Mouse (Mus musculus): ENCODE measurements around the gene Lrrc57.
"Not testable (repeated sequence)": the region's sequence is repeated elsewhere in the genome, so short reads cannot be mapped to it uniquely, and the experiment has no call there.

Lrrc57 gene

GRCm38 (mm10) chr2:120599506-120599905 lies 9.8 kb downstream of the Lrrc57 start:
- DNase-seq (ENCODE audit: low spot score) = no peak

GRCm38 (mm10) chr2:120597734-120598133 lies 11.6 kb downstream of the Lrrc57 start:
- no peak for DNase-seq (ENCODE audit: low spot score)

GRCm38 (mm10) chr2:120592227-120592626 lies 17.1 kb downstream of the Lrrc57 start:
- DNase-seq (ENCODE audit: low spot score) = no peak

GRCm38 (mm10) chr2:120589759-120590158 lies 19.6 kb downstream of the Lrrc57 start:
- DNase-seq (ENCODE audit: low spot score) = no peak

- DNase-seq (ENCODE audit: low spot score) = no peak
These were observed 31.0 kb downstream of the Lrrc57 start for GRCm38 (mm10) chr2:120578286-120578685.

GRCm38 (mm10) chr2:120577799-120578198 lies 31.5 kb downstream of the Lrrc57 start:
- DNase-seq (ENCODE audit: low spot score) = no peak

GRCm38 (mm10) chr2:120575978-120576377 lies 33.3 kb downstream of the Lrrc57 start:
- no peak for DNase-seq (ENCODE audit: low spot score)

GRCm38 (mm10) chr2:120575121-120575520 lies 34.2 kb downstream of the Lrrc57 start:
- no peak for DNase-seq (ENCODE audit: low spot score)

GRCm38 (mm10) chr2:120572161-120572560 lies 37.2 kb downstream of the Lrrc57 start:
- not testable (repeated sequence) for DNase-seq (ENCODE audit: low spot score)

- no peak for DNase-seq (ENCODE audit: low spot score)
These were observed 38.2 kb downstream of the Lrrc57 start for GRCm38 (mm10) chr2:120571081-120571480.

- DNase-seq (ENCODE audit: low spot score) = no peak
These were observed 41.5 kb downstream of the Lrrc57 start for GRCm38 (mm10) chr2:120567798-120568320.

GRCm38 (mm10) chr2:120566886-120567797 lies 42.2 kb downstream of the Lrrc57 start, which contains the start of gene Snap23:
TSS of gene Snap23 (plus strand) at chr2:120567671.
- DNase-seq (ENCODE audit: low spot score) = peak; percentile 93

GRCm38 (mm10) chr2:120565363-120565762 lies 44.0 kb downstream of the Lrrc57 start:
- no peak for DNase-seq (ENCODE audit: low spot score)

GRCm38 (mm10) chr2:120564548-120565188 lies 44.7 kb downstream of the Lrrc57 start:
- not testable (repeated sequence) for DNase-seq (ENCODE audit: low spot score)

GRCm38 (mm10) chr2:120563235-120563990 lies 45.9 kb downstream of the Lrrc57 start, which contains the start of gene Zfp106:
TSS of gene Zfp106 (minus strand) at chr2:120563843.
- DNase-seq (ENCODE audit: low spot score) = peak; percentile 87

GRCm38 (mm10) chr2:120562859-120563234 lies 46.5 kb downstream of the Lrrc57 start:
- DNase-seq (ENCODE audit: low spot score) = no peak

- no peak for DNase-seq (ENCODE audit: low spot score)
These were observed 47.8 kb downstream of the Lrrc57 start for GRCm38 (mm10) chr2:120561524-120561923.

GRCm38 (mm10) chr2:120558813-120559212 lies 50.5 kb downstream of the Lrrc57 start:
- no peak for DNase-seq (ENCODE audit: low spot score)

- no peak for DNase-seq (ENCODE audit: low spot score)
These were observed 52.5 kb downstream of the Lrrc57 start for GRCm38 (mm10) chr2:120556868-120557267.
